Mouse (Mus musculus) midbrain, postnatal 0 days (tissue): ENCODE measurements at regions not wholly inside any gene's neighbourhood (a gene's known extent, or its start where the extent isn't known, plus 50 kb on each side); places are given as distances from the start of the nearest gene placed in this dataset.

Source experiments
- ATAC-seq: fragments of 200-750 bp; cut with Nextera tagmentation; 2 replicates; pipeline ENCODE4 v1.8.0; 2017; ENCODE audit warnings: moderate number of reproducible peaks, mild to moderate bottlenecking, moderate TSS enrichment, moderate library complexity; ENCODE audit not compliant: low FRiP score
- DNase-seq: peaks from one replicate; pipeline ENCODE4 v3.0.0-alpha.2; 2015; ENCODE audit warnings: low spot score
- H3K27ac ChIP-seq: fragments of 300-500 bp; sonication (generic); 2 replicates; pipeline ENCODE4 v1.5.1; 2014; ENCODE audit warnings: low read depth, mild to moderate bottlenecking, low read length, mixed read lengths
- H3K27me3 ChIP-seq: fragments of 300-500 bp; sonication (generic); 2 replicates; pipeline ENCODE4 v1.6.1; 2014; ENCODE audit warnings: low read length, control low read depth, mixed read lengths; ENCODE audit not compliant: insufficient read depth
- H3K36me3 ChIP-seq: fragments of 300-500 bp; sonication (generic); 2 replicates; pipeline ENCODE4 v1.6.1; 2014; ENCODE audit warnings: low read length, control low read depth, mixed read lengths; ENCODE audit not compliant: insufficient read depth
- H3K4me1 ChIP-seq: fragments of 300-500 bp; sonication (generic); 2 replicates; pipeline ENCODE4 v1.6.1; 2014; ENCODE audit warnings: mild to moderate bottlenecking, control low read depth, antibody characterized with exemption, low read length, mixed read lengths; ENCODE audit not compliant: insufficient read depth
- H3K4me2 ChIP-seq: fragments of 300-500 bp; sonication (generic); 2 replicates; pipeline ENCODE4 v1.6.1; 2014; ENCODE audit warnings: low read depth, mild to moderate bottlenecking, low read length, mixed read lengths; ENCODE audit not compliant: poor library complexity, severe bottlenecking
- H3K4me3 ChIP-seq: fragments of 300-500 bp; sonication (generic); 2 replicates; pipeline ENCODE4 v1.5.1; 2014; ENCODE audit warnings: low read depth, mild to moderate bottlenecking, low read length, moderate library complexity
- H3K9ac ChIP-seq: fragments of 300-500 bp; sonication (generic); replicated peaks from 2 replicates; pipeline ENCODE4 v1.6.1; 2014; ENCODE audit warnings: mild to moderate bottlenecking, low read length, moderate library complexity, mixed read lengths; ENCODE audit not compliant: poor library complexity, severe bottlenecking
- H3K9me3 ChIP-seq: fragments of 300-500 bp; sonication (generic); 2 replicates; pipeline ENCODE4 v1.6.1; 2016; ENCODE audit warnings: low read length, control low read depth
- CTCF ChIP-seq: IDR thresholded peaks from 2 replicates; pipeline ENCODE4 v1.5.1; 2016; ENCODE audit warnings: antibody characterized with exemption, mild to moderate bottlenecking
- WGBS: fragments of 180-500 bp; shearing (Covaris S2); extraction: QIAGEN DNeasy Blood & Tissue Kit; methylation state at CpG from one replicate; pipeline ENCODE4 v1.1.7; 2014; 5-methylcytosine and 5-hydroxymethylcytosine counted together

GRCm38 (mm10) chr11:57390826-57391225 lies 127.6 kb downstream of the Fam114a2 start:
- Histone ChIP-seq H3K4me3 (no peak overlapping the region), H3K4me2 (no peak overlapping the region), H3K27me3 (no peaks in the 10 kb centered on the region), H3K9me3 (no peaks in the 10 kb centered on the region), H3K9ac (no peak overlapping the region), H3K36me3 (no peaks in the 10 kb centered on the region), H3K4me1 (no peaks in the 10 kb centered on the region), H3K27ac (no peak overlapping the region)
- no peak for TF ChIP-seq CTCF
- no peak for ATAC-seq
- WGBS: 77% methylated on average over 4 of the region's 4 CpGs
- DNase-seq: no peak
